Mouse (Mus musculus) adrenal gland, adult 2 months (tissue): Measurements from ENCODE around the gene Tnfrsf19. TPM values are rescaled to one million over a fixed set of nuclear protein-coding genes. Genes with fewer than 3 reads are reported as not detected.

Source experiments
- DNase-seq: peaks from one replicate; pipeline ENCODE4 v3.0.0; 2021
- polyA plus RNA-seq: library from polyadenylated mRNA; depleted of rRNA; stranded (reverse); fragments of >200 nt; gene quantifications from 2 replicates; pipeline ENCODE4 v1.2.3, GENCODE M21; 2012
- total RNA-seq, 2 experiments: library from RNA; stranded (reverse); gene quantifications; 2 replicates each; pipeline ENCODE4 v1.2.3; 2021

Tnfrsf19 gene
- total and polyA plus RNA-seq, 3 experiments: 47.1 to 167 (median 49.7) TPM

DNA sequence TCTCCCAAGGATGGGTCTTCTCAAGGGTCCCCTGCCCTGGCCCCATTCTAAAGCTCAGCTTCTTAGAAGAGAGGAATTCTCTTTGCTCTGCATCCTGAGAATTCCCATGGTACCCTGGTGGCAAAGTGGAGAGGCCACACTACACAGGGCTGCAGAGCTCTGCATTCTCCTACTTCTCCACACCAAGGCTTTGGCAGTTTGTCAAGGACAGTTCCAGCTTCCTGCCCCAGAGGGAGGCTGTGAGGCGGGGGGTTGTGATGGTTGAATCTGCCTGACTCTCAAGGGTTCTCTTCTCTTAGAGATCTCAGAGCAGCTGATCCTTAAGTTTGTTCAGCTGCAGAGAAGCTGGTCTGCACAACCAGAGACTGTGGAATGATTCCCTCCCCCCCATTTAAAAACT lies 23.9 kb downstream of the Tnfrsf19 start:
- peak; percentile 80 for DNase-seq

DNA sequence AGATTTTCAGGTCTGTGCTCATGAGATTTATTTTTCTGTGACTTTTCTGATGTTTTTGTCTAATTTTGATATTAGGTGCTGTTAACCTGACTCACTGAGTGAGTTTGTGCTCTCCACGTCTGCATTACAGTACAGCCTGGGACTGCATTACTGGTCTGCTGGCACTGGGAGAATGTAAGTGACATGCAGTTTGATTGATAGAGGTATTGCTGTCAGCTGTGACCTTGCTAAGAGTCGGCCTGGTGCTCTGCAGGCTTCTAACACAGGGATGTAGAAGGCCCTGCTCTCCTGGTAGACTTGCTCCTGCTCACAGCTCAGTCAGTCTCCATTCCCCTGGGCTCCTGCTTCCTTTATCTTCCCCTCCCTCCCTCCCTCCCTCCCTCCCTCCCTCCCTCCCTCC lies 25.3 kb downstream of the Tnfrsf19 start:
- peak; percentile 55 for DNase-seq

DNA sequence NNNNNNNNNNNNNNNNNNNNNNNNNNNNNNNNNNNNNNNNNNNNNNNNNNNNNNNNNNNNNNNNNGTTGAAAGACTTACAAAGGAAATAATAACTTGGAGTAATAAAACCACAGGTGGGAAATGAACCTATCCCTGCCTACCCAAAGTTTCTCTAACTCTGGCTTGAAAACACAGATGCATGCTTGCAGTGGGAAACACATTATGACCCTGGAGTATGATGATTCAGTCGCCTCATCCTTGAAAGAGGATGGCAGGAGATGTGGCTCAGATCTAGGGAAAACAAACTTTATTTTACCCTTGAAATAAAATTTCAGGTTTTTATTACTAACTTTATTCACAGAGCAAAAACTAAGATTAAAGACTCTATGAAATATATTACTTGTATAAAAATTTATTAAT lies 26.4 kb downstream of the Tnfrsf19 start:
- DNase-seq: peak; percentile 52

DNA sequence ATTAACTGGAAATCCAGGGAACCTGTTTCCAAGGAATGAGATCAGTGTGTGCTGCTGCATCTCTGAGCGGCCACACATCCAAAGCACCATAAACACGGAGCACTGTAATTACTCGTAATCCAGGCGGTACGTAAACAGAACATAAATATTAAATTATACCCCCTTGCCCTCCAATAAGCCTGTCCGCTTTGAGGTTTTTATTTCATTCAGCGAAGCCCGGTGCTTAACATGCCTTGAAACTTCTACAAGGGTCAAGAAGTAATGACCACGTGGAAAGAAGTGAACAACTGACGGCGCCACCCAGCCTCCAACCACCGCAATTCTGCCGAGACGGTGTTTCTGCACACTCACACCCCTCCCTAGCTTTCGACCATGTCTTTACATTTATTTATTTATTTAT lies 31.7 kb downstream of the Tnfrsf19 start:
- no peak for DNase-seq

DNA sequence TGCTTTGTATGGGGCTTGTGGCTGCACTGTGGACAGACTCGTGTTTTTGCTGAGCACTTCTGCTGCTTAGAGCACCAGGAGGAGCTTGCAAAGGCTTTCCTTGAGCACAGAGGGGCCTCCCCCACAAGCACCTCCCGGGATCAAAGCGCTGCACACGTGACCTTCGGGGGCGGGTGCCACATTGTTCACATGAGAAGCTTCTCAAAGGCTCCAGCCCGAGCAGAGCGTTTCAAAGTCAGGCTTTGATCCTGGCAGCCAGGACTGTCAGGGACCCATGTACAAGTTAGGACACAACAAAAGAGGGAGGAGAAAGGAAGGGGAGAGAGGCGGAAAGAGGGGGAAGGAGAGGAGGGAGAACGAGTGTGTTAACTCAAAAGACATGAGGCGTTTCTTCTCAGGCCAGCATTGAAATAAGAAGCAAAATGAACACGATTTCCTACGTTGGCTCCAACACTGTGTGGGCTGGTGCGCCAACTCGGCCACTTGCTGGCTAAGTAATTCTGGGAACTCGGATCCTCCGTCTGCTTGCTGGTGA lies 33.8 kb downstream of the Tnfrsf19 start:
- DNase-seq: peak; percentile 91

DNA sequence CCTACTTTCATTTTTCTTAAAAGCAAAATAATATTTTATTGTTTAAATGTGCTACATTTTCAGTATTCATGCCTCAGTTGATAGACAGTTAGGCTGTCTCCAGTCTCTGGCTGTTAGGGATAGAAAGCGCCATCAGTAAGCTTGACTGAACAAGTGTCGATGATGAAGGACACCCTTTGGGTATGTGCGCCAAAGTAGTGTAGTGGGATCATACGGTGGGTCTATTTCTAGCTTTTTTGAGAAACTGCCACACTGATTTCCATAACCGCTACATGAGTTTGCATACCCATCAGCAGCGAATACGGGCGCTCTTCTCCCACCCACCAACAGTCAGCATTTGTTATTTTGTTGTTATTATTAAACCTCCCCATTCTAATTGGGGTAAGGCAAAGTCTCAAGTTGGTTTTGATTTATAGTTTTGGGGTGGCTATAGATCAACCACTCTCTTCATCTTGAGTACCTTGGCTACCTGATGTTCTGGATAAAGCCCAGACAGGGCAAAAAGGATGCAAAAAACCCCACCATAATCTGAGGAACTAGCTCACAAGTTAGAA lies 34.6 kb downstream of the Tnfrsf19 start:
- no peak for DNase-seq

DNA sequence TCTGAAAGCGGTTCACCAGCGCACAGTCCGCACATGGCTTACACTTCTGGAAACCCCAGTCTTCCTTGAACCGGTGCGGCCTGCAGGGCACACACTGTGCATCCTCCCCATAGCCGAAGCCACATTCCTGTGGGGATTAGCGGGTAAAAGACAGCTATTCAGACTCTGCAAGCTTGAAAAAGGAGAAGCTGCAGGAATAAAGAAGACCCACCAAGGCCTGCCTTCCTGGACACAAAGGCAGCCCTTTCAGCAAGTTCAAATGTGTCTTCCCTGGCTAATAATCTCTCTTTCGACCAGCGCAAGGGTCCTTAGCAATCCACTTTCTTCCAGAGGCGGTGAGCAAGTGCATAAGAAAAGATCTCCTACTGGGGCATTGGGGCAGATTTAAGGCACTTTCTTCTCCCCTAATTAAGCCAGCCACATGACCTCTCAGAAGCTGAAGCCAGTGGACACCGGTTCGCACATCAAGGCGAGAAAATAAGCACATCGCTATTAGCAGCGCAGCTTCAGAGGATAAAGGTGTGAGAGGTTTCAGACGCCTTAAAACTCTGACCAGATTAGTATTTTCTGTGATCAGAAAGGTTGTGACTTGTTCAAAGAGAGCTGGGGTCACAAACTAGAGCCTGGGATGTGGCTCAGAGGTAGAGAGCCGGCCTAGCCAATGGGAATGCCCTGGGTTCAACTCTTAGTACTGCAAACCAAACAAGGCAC lies 41.0 kb downstream of the Tnfrsf19 start:
- no peak for DNase-seq

DNA sequence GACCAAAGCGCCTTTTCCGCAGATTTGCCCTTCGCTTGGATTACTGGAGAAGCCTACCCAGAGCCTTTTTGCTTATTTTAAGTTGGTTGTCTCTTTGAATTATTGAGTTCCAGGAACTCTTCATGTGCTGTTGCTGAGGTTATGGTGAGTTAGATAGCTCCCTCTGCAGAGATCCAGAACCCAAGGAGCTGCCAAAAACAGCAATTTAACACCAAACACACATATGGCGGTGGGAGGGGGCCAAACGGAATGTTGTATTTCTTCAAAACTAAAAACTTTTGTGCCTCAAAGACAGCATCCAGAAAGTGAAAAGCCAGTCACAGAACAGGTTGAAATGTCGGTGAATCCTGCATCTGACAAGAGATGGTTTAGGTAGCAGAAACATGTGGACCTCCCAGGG lies 42.6 kb downstream of the Tnfrsf19 start:
- no peak for DNase-seq

DNA sequence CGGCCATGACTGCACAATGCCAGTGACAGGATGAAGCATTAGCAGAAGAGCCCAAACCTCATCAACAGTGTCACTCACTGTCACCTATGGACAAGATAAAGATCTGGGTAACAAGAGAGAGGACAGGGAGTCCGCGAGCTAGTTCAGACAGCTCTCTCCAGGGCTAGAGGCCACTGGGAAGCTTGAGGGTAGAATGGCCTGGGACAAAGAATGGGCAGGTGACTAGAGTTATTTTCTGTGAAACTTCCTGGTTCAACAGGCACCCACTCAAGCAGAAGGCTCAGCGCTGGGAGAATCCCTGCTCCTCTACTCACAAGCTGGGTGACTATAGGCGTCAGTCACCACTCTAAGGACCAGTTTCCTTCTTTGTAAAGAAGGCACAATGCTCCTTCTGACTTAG lies 46.2 kb downstream of the Tnfrsf19 start:
- DNase-seq: no peak

DNA sequence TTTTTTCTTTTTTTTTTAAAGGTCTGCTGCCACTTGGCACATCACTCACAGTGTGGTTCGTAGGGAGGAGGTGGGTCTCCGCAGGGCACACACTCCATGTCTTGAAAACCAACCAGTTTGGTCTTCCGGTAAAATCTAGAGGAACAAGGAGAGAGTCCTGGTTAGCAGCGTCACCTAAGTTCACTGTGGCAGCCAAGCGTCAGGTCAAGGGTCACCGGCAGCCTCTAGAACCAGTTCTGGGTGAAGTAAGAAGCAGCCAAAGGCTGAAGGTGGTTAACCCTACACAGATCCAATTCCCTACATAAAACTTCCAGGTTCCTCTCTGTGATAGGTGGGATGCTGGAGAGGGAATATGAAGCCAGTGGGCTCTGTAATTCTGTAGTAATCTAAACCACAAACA lies 49.7 kb downstream of the Tnfrsf19 start:
- no peak for DNase-seq

DNA sequence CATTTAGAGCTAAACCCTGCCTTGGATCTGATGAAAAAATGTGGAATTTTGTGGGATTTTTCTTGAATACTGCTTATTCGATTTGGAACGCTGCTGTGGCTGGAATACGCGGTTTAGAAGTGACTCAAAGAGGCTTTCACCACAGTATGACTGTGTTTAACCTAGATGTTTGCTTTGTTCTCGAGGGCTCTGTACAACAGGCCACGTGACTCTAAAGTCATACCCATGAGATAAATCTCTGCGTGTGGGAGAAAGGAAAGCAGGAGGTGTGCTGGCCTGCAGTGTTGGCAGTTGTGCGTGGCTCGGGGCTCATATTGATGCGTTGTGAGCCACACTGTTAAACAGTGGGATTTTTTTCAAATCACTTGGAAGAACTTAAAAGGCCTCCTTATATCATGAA lies 52.8 kb downstream of the Tnfrsf19 start:
- DNase-seq: peak; percentile 67

DNA sequence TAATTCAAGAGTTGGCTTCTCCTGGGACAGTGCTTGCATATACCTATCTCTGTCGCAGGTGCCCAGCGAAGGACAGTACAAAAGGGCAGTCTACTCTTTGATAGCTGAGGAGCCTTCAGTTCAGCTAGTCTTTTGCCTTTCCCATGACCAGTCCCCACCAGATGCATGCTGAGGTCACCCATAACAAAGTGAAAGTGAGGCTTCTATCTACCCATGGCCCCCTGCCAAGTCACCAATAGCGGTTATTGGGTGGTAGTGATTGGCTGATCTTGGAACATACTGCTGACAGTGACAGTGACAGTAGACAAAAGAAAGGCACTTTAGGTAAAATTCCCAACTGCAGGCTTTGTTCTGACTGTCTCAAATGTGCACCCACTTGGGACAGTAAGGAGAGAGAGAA lies 53.2 kb downstream of the Tnfrsf19 start:
- peak; percentile 44 for DNase-seq

DNA sequence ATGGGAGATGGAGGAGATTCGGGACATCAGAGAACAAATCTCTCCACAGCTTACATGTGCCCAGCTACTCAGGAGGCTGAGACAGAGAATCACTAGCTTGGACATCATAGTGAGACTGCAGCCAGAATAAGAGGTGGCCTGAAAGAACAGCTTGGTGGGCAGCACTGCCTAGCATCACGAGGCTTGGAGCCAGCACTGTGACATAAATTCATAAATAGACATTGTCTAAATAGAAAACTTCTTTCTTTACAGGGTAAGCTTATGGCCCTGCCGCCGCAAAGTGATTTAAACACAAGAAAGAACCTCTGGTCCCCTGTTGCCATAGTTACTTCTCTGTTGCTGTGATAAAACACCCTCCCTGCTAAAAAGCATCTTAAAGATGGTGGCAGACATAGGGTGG lies 54.1 kb downstream of the Tnfrsf19 start:
- no peak for DNase-seq

DNA sequence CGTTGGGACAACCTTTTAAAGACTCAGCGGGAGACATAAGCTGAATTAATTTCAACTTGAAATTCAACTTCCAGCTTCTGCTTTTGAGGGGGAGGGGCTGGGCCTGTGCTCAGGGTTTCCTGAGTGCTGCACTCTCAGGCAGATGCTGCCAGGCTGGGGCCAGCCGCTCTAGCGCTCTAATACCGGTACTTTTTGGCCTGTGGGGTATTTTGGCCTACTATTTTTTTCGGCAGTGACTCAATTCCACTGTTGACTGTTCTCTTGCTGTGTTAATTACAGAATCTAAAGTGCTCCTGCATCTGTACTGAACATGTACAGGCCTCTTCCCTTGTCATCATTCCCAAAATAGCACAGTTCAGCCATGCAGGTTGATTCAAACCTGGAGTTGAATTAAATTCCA lies 58.1 kb downstream of the Tnfrsf19 start:
- no peak for DNase-seq

DNA sequence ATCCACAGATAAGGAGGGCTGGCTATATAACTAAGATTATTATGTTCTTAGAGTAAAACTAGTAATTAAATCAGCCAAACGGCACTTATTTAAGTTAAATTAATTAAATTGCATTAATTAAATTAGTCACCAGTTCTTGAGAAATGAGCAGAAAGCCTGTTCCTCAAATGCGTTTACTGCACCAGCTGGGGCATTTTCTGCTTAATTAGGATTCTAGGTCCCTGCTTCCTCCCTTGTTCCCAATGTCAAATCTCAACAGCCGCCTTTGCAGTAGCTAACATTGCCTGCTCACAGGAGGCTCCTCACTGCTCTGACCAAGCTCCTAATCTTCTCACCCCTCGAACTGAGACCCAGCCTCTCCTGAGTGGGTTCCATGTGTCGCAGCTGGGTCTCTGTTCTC lies 59.4 kb downstream of the Tnfrsf19 start:
- DNase-seq: no peak

DNA sequence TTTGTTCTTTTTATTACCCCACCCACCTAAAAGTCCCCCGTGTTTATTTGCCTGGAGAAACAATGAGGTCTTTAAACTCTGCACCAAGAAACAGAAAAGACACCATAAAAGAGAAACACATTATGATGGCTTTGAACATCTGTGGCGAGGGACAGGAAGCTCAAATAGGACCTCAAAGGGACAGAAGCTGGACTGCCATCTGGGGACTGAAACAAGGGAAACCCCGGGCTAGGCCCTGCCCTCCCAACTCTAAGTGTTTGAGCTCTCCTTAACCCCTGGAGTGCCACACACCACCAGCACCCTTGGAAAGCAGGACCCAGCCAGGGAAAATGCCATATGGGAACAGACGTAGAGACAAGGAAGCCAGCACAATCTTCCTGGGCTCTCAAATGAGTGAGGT lies 61.2 kb downstream of the Tnfrsf19 start:
- DNase-seq: no peak

DNA sequence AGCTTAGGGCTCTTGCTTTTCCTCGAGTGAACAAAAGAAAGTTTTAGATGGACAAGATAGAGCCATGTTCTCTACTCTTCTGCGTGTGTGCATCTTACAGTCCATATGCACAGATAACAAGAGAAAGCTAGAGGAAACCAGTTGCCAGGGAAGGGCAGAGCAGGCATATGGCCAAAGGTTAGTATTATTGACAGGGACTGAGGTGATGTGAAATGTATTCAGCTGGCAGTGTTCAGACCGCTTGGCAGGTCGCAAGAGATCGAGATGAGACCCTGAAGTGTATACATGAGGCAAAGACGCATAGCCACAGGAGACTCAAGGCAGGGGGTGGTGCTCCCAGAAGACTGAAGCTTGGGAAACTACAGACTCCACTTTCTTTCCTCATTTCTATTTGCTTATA lies 62.0 kb downstream of the Tnfrsf19 start:
- no peak for DNase-seq

DNA sequence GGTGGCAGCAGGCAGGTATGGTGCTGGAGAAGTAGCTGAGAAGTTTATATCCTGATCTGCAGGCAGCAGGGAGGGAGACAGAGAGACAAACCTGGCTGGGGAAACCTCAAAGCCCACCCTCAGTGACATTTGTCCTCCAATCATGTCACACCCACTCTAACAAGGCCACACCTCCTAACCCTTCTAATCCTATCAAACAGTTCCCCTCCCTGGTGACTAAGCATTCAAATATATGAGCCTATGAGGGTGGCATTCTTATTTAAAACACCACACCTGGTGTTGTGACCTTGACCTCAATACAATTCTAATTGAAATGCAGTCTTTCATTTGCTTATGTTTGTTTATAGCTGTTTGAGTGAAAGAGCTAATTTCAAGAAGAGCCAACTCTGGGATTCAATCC lies 64.2 kb downstream of the Tnfrsf19 start:
- no peak for DNase-seq

DNA sequence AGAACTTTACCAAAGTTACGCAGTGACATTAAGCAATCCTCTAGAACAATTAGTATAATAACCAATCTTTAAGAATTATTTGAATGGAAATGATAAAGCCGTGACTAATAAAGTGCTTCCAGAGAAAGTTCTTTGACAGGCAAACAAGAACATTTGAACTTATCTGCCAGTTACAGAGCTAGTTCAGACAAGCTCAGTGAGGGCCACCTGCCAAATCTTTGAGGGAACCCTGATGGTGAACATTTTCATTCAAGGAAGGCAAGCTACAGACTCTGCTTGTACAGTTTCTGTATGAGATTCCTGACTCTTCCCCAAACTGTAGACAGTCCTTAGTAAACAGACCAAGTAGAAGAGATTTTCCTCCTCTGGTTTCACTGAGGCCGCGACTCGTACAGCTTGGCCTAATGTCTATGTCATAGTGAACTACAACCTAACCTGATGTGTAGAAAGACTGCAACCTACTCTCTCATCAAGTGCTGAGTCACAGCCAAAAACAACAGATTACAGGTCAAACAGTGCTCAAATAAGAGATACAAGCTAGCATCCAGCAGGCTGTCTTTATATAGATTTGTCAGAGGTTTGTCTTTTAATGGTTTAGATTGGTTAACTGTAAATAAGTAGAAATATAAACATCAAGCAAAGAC lies 65.9 kb downstream of the Tnfrsf19 start:
- no peak for DNase-seq

DNA sequence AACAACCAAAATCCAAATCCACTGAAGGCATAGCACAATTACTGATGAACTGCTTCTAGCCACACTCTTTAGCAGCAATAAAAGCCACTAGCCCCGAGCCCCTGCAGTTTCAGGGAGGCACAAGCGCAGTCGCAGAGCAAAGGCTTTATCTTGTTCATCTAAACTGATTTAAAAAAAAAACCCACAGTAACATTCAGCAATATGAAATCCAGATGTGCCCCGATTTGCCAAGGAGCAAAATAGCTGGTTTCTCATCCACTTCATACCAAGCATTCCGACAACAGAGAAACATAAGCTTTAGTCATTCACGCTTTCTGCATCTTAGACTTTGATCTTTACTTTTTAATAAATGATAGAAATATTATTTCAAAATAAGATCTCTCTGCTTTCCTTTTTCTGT lies 68.2 kb downstream of the Tnfrsf19 start:
- no peak for DNase-seq

DNA sequence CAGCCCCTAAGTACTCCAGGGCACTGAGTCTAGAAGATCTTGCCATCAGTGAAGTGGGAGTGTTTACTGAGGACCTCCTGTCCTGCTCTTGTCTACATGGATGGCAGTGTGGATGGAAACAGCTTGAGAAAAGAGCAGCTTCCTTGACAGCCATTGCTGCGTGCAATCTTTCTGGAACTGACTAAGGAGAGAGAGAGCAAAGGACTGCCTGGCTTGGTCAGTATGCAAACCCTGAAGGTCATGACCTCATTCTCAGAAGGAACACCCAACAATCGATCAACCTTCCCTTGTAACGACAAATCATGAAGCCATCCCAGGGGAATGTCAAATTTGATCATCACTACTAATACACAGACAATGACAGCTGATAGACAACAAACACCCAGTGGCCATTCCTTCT lies 70.1 kb downstream of the Tnfrsf19 start:
- DNase-seq: peak; percentile 42

DNA sequence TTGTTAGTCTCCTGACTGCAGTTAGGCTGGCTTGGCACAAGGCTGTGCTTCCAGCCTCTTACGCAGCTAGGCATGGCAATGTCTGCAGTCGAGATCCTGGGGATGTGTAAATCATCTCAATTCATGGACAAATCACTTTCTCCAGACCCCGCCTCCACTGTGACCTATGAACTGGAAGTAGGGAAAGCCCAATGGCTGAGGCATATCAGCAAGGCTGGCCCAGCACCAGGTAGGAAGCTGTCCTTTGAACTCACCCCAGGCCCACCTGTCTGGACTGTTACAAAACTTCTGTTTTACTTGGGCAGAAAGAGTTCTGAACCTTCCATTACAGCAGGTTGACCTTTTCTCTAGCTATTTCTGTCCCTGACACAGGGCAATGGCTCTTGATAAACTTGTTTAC lies 70.6 kb downstream of the Tnfrsf19 start:
- DNase-seq: peak; percentile 85

DNA sequence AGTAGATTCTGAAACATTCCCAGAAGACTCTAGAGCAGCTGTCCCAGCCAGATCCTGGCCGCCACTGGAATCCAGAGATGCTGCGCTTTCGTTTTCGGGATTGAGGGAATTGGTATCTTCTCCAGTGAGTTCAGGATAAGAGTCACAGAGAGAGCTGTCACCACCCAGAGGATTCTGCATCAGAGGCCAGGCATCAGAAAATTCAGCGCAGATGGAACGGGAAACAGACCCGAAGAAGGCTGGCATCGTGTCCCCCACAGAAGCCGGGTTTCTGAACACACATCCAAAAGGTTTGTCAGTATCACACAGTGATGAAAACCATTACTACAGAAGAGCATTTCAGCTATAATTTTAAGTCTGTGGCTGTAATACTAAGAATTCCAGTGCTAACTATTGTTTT lies 75.3 kb downstream of the Tnfrsf19 start:
- DNase-seq: no peak

DNA sequence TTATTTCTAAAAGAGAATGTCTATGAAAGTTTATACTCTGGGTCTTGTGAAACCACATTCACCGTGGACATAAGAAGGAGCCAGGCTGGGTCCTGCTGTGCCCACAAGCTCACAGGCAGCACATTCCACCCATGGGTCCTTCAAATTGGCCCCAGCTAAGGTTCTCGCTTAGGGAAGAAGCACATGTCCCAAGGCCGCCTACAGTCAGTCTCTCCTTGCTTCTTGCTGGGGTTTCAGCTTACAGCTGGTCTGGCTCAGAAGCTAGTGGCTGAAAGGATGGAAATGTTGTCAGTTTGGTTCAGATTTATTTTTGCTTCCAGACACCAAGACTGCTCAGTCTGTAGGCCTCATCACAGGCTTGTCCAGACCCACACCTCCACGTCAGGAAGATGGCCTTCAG lies 80.2 kb downstream of the Tnfrsf19 start:
- no peak for DNase-seq
